Comparison of ENCODE assay signal across 16 mouse cellular contexts in the genomic region with DNA sequence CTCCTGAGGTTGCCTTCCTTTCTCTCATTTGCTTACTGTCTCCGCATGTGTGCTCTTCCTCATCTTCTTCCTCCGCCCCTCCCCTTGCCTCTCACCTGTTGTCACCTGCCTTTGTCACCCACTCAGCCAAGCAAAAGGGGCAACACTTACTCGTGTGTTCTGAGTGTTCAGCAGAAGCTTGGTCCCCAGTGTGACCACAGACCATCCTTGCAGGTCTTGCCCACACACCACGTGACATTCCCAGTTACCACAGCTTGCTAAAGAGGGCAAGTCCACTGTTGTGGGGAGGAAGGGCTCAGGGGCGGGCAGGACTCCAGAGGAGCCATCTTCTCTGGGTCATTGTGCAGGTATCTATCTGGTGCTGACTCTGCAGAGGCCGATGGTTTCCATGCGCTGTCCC.
"Had no signal": no experiment of that assay in that cellular context is flagged by ENCODE, and none has a peak within 500 bp of the region (broad histone marks: within the 10 kb centered on the region; RNA-seq: fewer than 3 reads in every experiment).

No protein-coding gene starts in this region.

- ATAC-seq: liver, embryonic 12.5 days; midbrain, embryonic 15.5 days had no signal

- H3K4me3 ChIP-seq: liver, embryonic 12.5 days; midbrain, embryonic 12.5 days; midbrain, embryonic 15.5 days; neural tube, embryonic 13.5 days; neural tube, embryonic 15.5 days had no signal

- H3K27ac ChIP-seq: liver, embryonic 12.5 days; liver, embryonic 14.5 days; midbrain, embryonic 12.5 days; midbrain, embryonic 15.5 days; neural tube, embryonic 13.5 days; neural tube, embryonic 15.5 days had no signal

- H3K9ac ChIP-seq: liver, embryonic 12.5 days; liver, embryonic 14.5 days; lung, embryonic 14.5 days; midbrain, embryonic 12.5 days; midbrain, embryonic 15.5 days; neural tube, embryonic 13.5 days; neural tube, embryonic 15.5 days had no signal

- DNase-seq: lung, adult 18-20 months; lung, embryonic 14.5 days; lung, postnatal 10 days; lung, postnatal 4 days; right cerebral cortex, postnatal 14 days; right cerebral cortex, postnatal 4 days; spleen, adult 18-20 months; thymus, adult 18-20 months; thymus, postnatal 14 days; thymus, postnatal 36 days had no signal

- H3K4me2 ChIP-seq: liver, embryonic 12.5 days; lung, embryonic 14.5 days; midbrain, embryonic 12.5 days; midbrain, embryonic 15.5 days; neural tube, embryonic 13.5 days; neural tube, embryonic 15.5 days had no signal

- H3K36me3 ChIP-seq: liver, embryonic 12.5 days; midbrain, embryonic 12.5 days; midbrain, embryonic 15.5 days; neural tube, embryonic 13.5 days; neural tube, embryonic 15.5 days had no signal

- H3K27me3 ChIP-seq: liver, embryonic 12.5 days; midbrain, embryonic 15.5 days; neural tube, embryonic 13.5 days; neural tube, embryonic 15.5 days had no signal

- H3K9me3 ChIP-seq: liver, embryonic 12.5 days; midbrain, embryonic 12.5 days; midbrain, embryonic 15.5 days; neural tube, embryonic 13.5 days; neural tube, embryonic 15.5 days had no signal
